Mouse (Mus musculus): Measurements from ENCODE around the gene Grap.

DNA sequence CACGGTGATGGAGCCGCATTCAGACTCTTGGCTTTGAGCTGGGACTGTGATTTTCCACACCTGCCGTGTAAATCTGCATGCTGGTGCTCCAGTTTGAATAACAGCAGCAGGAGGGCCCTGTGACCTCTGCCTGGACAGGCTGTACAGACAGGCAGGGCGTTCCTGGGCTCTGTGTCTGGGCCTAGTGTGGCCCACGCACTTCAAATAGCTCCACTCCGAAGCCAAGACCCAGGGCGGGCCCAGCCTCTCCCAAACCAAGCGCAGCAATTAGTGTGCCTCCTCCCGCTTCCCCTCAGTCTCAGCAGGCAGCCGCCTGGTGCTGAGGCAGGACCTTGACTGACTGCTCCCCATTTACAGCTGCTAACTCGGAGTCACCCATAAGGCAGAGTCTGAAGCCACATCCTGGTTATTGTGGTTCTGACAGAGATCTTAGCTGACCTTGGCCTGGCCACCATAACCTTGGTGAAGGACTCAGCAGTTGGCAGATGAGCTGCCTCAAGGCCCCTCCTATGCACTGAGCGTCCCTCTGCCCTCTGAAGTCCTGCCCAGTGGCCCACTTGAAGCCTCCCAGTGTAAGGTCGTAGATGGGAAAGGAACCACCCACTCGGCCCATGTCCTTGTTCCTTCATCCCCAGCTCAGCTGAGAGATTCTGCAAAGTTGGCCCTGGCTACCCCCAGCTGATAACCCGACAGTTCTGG lies 60.2 kb downstream of the Grap start:
- TF ChIP-seq CTCF (IDR thresholded peaks at IDR 0.05) = no peak
- no peak for TF ChIP-seq EP300 (IDR thresholded peaks at IDR 0.05)
